Mouse (Mus musculus): ENCODE data around the gene Itgbl1.

- TF ChIP-seq CTCF (IDR thresholded peaks at IDR 0.05; ENCODE audit: insufficient read depth, low read depth, low read length) (no peak), POLR2A (IDR thresholded peaks at IDR 0.05; ENCODE audit: insufficient read depth, low read depth, low read length) (no peak)
Measured at GRCm38 (mm10) chr14:123927903-123928302, 268.1 kb downstream of the Itgbl1 start.
